Mouse (Mus musculus): ENCODE results near the gene Fosb.

GRCm38 (mm10) chr7:19335583-19335982, 25.7 kb upstream of the Fosb start:
- TF ChIP-seq CTCF (IDR thresholded peaks at IDR 0.05; ENCODE audit: low read depth, low read length) (no peak), POLR2A (IDR thresholded peaks at IDR 0.05; ENCODE audit: extremely low read depth, insufficient read depth, low read length) (no peak)

Data from liver, adult 2 months (tissue).